Comparison of ENCODE assay signal across 9 mouse cellular contexts in the genomic region with DNA sequence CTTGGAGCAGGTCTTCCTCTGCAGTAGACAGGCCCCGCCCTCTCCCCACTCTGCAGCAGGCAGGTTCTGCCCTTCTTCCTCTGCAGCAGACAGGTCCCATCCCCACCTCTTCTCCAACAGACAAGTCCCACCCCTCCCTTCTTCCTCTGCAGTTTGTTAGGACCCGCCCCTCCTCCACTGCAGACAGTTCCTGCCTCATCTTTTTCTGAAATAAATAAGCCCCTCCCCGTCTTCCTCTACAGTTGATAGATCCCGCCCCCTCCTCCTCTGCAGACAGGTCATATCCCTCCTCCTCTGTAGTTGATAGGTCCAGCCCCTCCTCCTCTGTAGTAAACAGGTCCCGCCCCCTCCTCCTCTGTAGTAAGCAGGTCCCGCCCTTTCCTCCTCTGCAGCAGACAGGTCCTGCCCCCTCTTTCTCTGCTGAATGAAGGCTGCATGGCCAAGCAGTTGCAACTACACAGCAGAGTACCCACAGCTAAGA.
DNase-seq lines count a peak whose midpoint lies in the region; ATAC-seq and TF ChIP-seq lines count a peak whose summit lies in the region.
"Had no signal": no experiment of that assay in that cellular context is flagged by ENCODE, and none has a peak within 500 bp of the region (broad histone marks: within the 10 kb centered on the region; RNA-seq: fewer than 3 reads in every experiment).

No protein-coding gene starts in this region.

- no peak for TF ChIP-seq EP300 in heart, adult 2 months (IDR thresholded peaks at IDR 0.05; ENCODE audit: insufficient read depth, low read depth, low read length)

- H3K4me1 ChIP-seq in heart, embryonic 12.5 days (replicated peaks) = peaks cover 17% of the 10 kb centered on the region; the same call in 1 of the 2 replicates
- H3K4me1 ChIP-seq in heart, adult 2 months (ENCODE audit: control insufficient read depth, insufficient read depth, low read length) = no peaks in the 10 kb centered on the region; the same call in 1 of the 2 replicates
- peaks cover 9% of the 10 kb centered on the region for H3K4me1 ChIP-seq in hindbrain, embryonic 16.5 days (ENCODE audit: control insufficient read depth, insufficient read depth, low read depth, low read length)
- peaks cover 17% of the 10 kb centered on the region for H3K4me1 ChIP-seq in midbrain, embryonic 10.5 days

- TF ChIP-seq POLR2A in heart, adult 2 months (IDR thresholded peaks at IDR 0.05; ENCODE audit: insufficient read depth, low read depth, low read length) = no peak

- 0 out of 2 replicates have a peak, but pooled peaks cover 4% of the 10 kb centered on the region for H3K9me3 ChIP-seq in heart, embryonic 12.5 days (replicated peaks)
- no peaks in the 10 kb centered on the region for H3K9me3 ChIP-seq in hindbrain, embryonic 16.5 days (ENCODE audit: control insufficient read depth, low read length)
- no peaks in the 10 kb centered on the region for H3K9me3 ChIP-seq in midbrain, embryonic 10.5 days (replicated peaks)

- WGBS in heart, embryonic 12.5 days = 19% methylated on average over 6 of the region's 6 CpGs
- WGBS in heart, adult 2 months = 41% methylated on average over 6 of the region's 6 CpGs
- 26% methylated on average over 6 of the region's 6 CpGs for WGBS in hindbrain, embryonic 16.5 days
- 21% methylated on average over 6 of the region's 6 CpGs for WGBS in midbrain, embryonic 10.5 days

- H3K4me3 ChIP-seq in heart, embryonic 12.5 days = no peak overlapping the region
- no peak overlapping the region for H3K4me3 ChIP-seq in heart, adult 2 months
- H3K4me3 ChIP-seq in hindbrain, embryonic 16.5 days (ENCODE audit: low read length) = no peak overlapping the region
- H3K4me3 ChIP-seq in midbrain, embryonic 10.5 days = peak overlapping the region; percentile 34

- peak overlapping the region; percentile 29; the same call in 1 of the 2 replicates for H3K4me2 ChIP-seq in heart, embryonic 12.5 days
- no peak overlapping the region for H3K4me2 ChIP-seq in hindbrain, embryonic 16.5 days (ENCODE audit: low read length)

- no peak for DNase-seq in heart, adult 2 months
- DNase-seq in c-Kit-positive CD71-positive TER-119-negative erythroid progenitor cells, embryonic 14.5 days (ENCODE audit: low read depth) = peak; percentile 56
- DNase-seq in midbrain, embryonic 10.5 days (ENCODE audit: low spot score) = peak; percentile 45
- peak; percentile 51 to 62 for DNase-seq in thymus, postnatal 10 days (ENCODE audit: low spot score in 2 of 2)
- no peak for DNase-seq in layer of hippocampus, adult 9-11 months
- no peak for DNase-seq in right cerebral cortex, postnatal 10 days (ENCODE audit: low spot score in 2 of 2)

- no peak for TF ChIP-seq CTCF in heart, adult 2 months (IDR thresholded peaks at IDR 0.05)

- H3K9ac ChIP-seq in heart, embryonic 12.5 days = no peak overlapping the region
- no peak overlapping the region for H3K9ac ChIP-seq in heart, adult 2 months (ENCODE audit: low read depth, low read length)
- no peak overlapping the region for H3K9ac ChIP-seq in hindbrain, embryonic 16.5 days (ENCODE audit: low read depth, low read length)

- H3K27me3 ChIP-seq in heart, embryonic 12.5 days (replicated peaks) = peaks cover 2% of the 10 kb centered on the region; the same call in 1 of the 2 replicates
- H3K27me3 ChIP-seq in heart, adult 2 months (ENCODE audit: control insufficient read depth, insufficient read depth, low read length) = no peaks in the 10 kb centered on the region
- no peaks in the 10 kb centered on the region for H3K27me3 ChIP-seq in hindbrain, embryonic 16.5 days (replicated peaks; ENCODE audit: control insufficient read depth, insufficient read depth, low read length)
- H3K27me3 ChIP-seq in midbrain, embryonic 10.5 days (ENCODE audit: low read depth, poor library complexity, severe bottlenecking) = no peaks in the 10 kb centered on the region
- H3K27me3 ChIP-seq: Patski had no signal

- ATAC-seq in heart, embryonic 12.5 days (ENCODE audit: insufficient number of reproducible peaks, low FRiP score) = peak; percentile 92
- ATAC-seq in hindbrain, embryonic 16.5 days = peak; percentile 62
- ATAC-seq: Patski had no signal

- intact Hi-C loops in heart, adult 2 months (cut with DNase I) = no loop called here

- no peaks in the 10 kb centered on the region for H3K36me3 ChIP-seq in heart, embryonic 12.5 days
- H3K36me3 ChIP-seq in heart, adult 2 months (ENCODE audit: control insufficient read depth, insufficient read depth, low read length) = no peaks in the 10 kb centered on the region
- no peaks in the 10 kb centered on the region for H3K36me3 ChIP-seq in hindbrain, embryonic 16.5 days (ENCODE audit: control insufficient read depth, insufficient read depth, low read length)
- H3K36me3 ChIP-seq in midbrain, embryonic 10.5 days = no peaks in the 10 kb centered on the region

- no peak overlapping the region for H3K27ac ChIP-seq in heart, embryonic 12.5 days (ENCODE audit: poor library complexity, severe bottlenecking)
- no peak overlapping the region for H3K27ac ChIP-seq in heart, adult 2 months
- H3K27ac ChIP-seq in hindbrain, embryonic 16.5 days (ENCODE audit: low read depth, low read length) = no peak overlapping the region
- H3K27ac ChIP-seq in midbrain, embryonic 10.5 days (replicated peaks) = peak overlapping the region; percentile 74

- no peaks in the 10 kb centered on the region for H3K79me2 ChIP-seq in heart, adult 2 months (replicated peaks; ENCODE audit: control insufficient read depth, insufficient read depth, low read length)

Comparison
In these comparisons a context has a peak if more than half of its experiments do, and no peak if none do; other contexts are left out.
1. DNase-seq: peak in c-Kit-positive CD71-positive TER-119-negative erythroid progenitor cells, embryonic 14.5 days (single experiment), midbrain, embryonic 10.5 days (single experiment) and thymus, postnatal 10 days (2 of 2); none in heart, adult 2 months (0 of 2), layer of hippocampus, adult 9-11 months (single experiment) and right cerebral cortex, postnatal 10 days (0 of 2).